Mouse (Mus musculus): ENCODE data around the gene Tubgcp6. TPM values are rescaled to one million over a fixed set of nuclear protein-coding genes. Genes with fewer than 3 reads are reported as not detected.

Gene Tubgcp6
- polyA plus RNA-seq, 1 experiment from 2014 or later, result 12.9 TPM

- ATAC-seq (ENCODE audit: insufficient read depth, low FRiP score, low read depth), result peak; percentile 48; the same call in 1 of the 2 replicates
- H3K9me3 ChIP-seq, result no peaks in the 10 kb centered on the region
- no peak within 1 kb of the TSS; the same call in 1 of the 2 replicates for H3K9ac ChIP-seq
- H3K4me2 ChIP-seq, result peak within 1 kb of the TSS; percentile 91
- H3K27ac ChIP-seq, result no peak within 1 kb of the TSS
- under 1% methylated on average over 21 of the region's 21 CpGs for WGBS
- no peaks in the 10 kb centered on the region for H3K36me3 ChIP-seq
- peak within 1 kb of the TSS; percentile 51 for H3K4me3 ChIP-seq (replicated peaks)
- H3K27me3 ChIP-seq (replicated peaks), result peaks cover 60% of the 10 kb centered on the region
- H3K4me1 ChIP-seq, result peaks cover 14% of the 10 kb centered on the region
Observed at GRCm38 (mm10) chr15:89140659-89141252, 17.8 kb upstream of the Tubgcp6 start, which contains the start of gene Mapk12. Mapk12 (minus strand) TSS chr15:89140703.

- H3K27me3 ChIP-seq (replicated peaks), result peaks cover 54% of the 10 kb centered on the region
- no peaks in the 10 kb centered on the region for H3K9me3 ChIP-seq
- ATAC-seq (ENCODE audit: insufficient read depth, low FRiP score, low read depth), result peak; percentile 15; the same call in 1 of the 2 replicates
- WGBS, result under 1% methylated on average over 44 of the region's 53 CpGs
- peaks cover 14% of the 10 kb centered on the region for H3K4me1 ChIP-seq
- H3K9ac ChIP-seq, result no peak overlapping the region; the same call in 1 of the 2 replicates
- H3K4me3 ChIP-seq (replicated peaks), result peak overlapping the region; percentile 51
- no peaks in the 10 kb centered on the region for H3K36me3 ChIP-seq
- no peak overlapping the region for H3K27ac ChIP-seq
- peak overlapping the region; percentile 91 for H3K4me2 ChIP-seq
Observed at GRCm38 (mm10) chr15:89140048-89140658, 17.2 kb upstream of the Tubgcp6 start.

- Histone ChIP-seq H3K4me3 (replicated peaks) (no peak overlapping the region), H3K27me3 (replicated peaks) (peaks cover 43% of the 10 kb centered on the region), H3K27ac (no peak overlapping the region), H3K4me1 (peaks cover 14% of the 10 kb centered on the region), H3K9me3 (no peaks in the 10 kb centered on the region), H3K9ac (no peak overlapping the region), H3K36me3 (no peaks in the 10 kb centered on the region), H3K4me2 (no peak overlapping the region)
- 89% methylated on average over 6 of the region's 6 CpGs for WGBS
- no peak for ATAC-seq (ENCODE audit: insufficient read depth, low FRiP score, low read depth)
Observed at GRCm38 (mm10) chr15:89138531-89138930, 15.6 kb upstream of the Tubgcp6 start.

GRCm38 (mm10) chr15:89138046-89138405 lies 15.1 kb upstream of the Tubgcp6 start:
- Histone ChIP-seq H3K27me3 (replicated peaks) (peaks cover 43% of the 10 kb centered on the region), H3K27ac (no peak overlapping the region), H3K4me3 (replicated peaks) (no peak overlapping the region), H3K36me3 (no peaks in the 10 kb centered on the region), H3K4me2 (no peak overlapping the region), H3K4me1 (peaks cover 14% of the 10 kb centered on the region), H3K9me3 (no peaks in the 10 kb centered on the region), H3K9ac (no peak overlapping the region)
- ATAC-seq (ENCODE audit: insufficient read depth, low FRiP score, low read depth), result no peak
- 80% methylated on average over 7 of the region's 7 CpGs for WGBS

- Histone ChIP-seq H3K9me3 (no peaks in the 10 kb centered on the region), H3K4me1 (peaks cover 14% of the 10 kb centered on the region), H3K27me3 (replicated peaks) (peaks cover 40% of the 10 kb centered on the region), H3K36me3 (no peaks in the 10 kb centered on the region), H3K27ac (no peak overlapping the region), H3K4me2 (no peak overlapping the region), H3K9ac (no peak overlapping the region), H3K4me3 (replicated peaks) (no peak overlapping the region)
- ATAC-seq (ENCODE audit: insufficient read depth, low FRiP score, low read depth), result no peak
- 70% methylated on average over 11 of the region's 11 CpGs for WGBS
Observed at GRCm38 (mm10) chr15:89137378-89138045, 14.6 kb upstream of the Tubgcp6 start.

- ATAC-seq (ENCODE audit: insufficient read depth, low FRiP score, low read depth), result no peak
- H3K9ac ChIP-seq, result no peak overlapping the region
- H3K9me3 ChIP-seq, result no peaks in the 10 kb centered on the region
- peaks cover 14% of the 10 kb centered on the region for H3K4me1 ChIP-seq
- no peak overlapping the region for H3K27ac ChIP-seq
- no peak overlapping the region for H3K4me2 ChIP-seq
- H3K4me3 ChIP-seq (replicated peaks), result no peak overlapping the region
- WGBS, result 93% methylated on average over 5 of the region's 5 CpGs
- H3K27me3 ChIP-seq (replicated peaks), result peaks cover 34% of the 10 kb centered on the region
- no peaks in the 10 kb centered on the region for H3K36me3 ChIP-seq
Observed at GRCm38 (mm10) chr15:89136461-89137155, 13.7 kb upstream of the Tubgcp6 start.

GRCm38 (mm10) chr15:89131316-89131715 lies 8.4 kb upstream of the Tubgcp6 start:
- Histone ChIP-seq H3K36me3 (no peaks in the 10 kb centered on the region), H3K27me3 (replicated peaks) (no peaks in the 10 kb centered on the region), H3K9me3 (no peaks in the 10 kb centered on the region), H3K4me3 (replicated peaks) (no peak overlapping the region), H3K4me1 (peaks cover 17% of the 10 kb centered on the region), H3K27ac (no peak overlapping the region), H3K4me2 (no peak overlapping the region), H3K9ac (no peak overlapping the region)
- no peak for ATAC-seq (ENCODE audit: insufficient read depth, low FRiP score, low read depth)
- 75% methylated on average over 3 of the region's 3 CpGs for WGBS

- Histone ChIP-seq H3K36me3 (peaks cover 2% of the 10 kb centered on the region; the same call in 1 of the 2 replicates), H3K4me2 (no peak overlapping the region), H3K27ac (no peak overlapping the region), H3K4me3 (replicated peaks) (no peak overlapping the region), H3K9me3 (no peaks in the 10 kb centered on the region), H3K4me1 (peaks cover 17% of the 10 kb centered on the region), H3K9ac (no peak overlapping the region), H3K27me3 (replicated peaks) (no peaks in the 10 kb centered on the region)
- ATAC-seq (ENCODE audit: insufficient read depth, low FRiP score, low read depth), result no peak
Observed at GRCm38 (mm10) chr15:89130245-89130644, 7.3 kb upstream of the Tubgcp6 start.

- peak; percentile 82 for ATAC-seq (ENCODE audit: insufficient read depth, low FRiP score, low read depth)
- peaks cover 20% of the 10 kb centered on the region for H3K4me1 ChIP-seq
- peak within 1 kb of the TSS; percentile 36; the same call in 1 of the 2 replicates for H3K9ac ChIP-seq
- peak within 1 kb of the TSS; percentile 52 for H3K4me3 ChIP-seq (replicated peaks)
- no peaks in the 10 kb centered on the region for H3K9me3 ChIP-seq
- peaks cover 4% of the 10 kb centered on the region; the same call in 1 of the 2 replicates for H3K36me3 ChIP-seq
- H3K27ac ChIP-seq, result peak within 1 kb of the TSS; percentile 72
- WGBS, result 2% methylated on average over 36 of the region's 36 CpGs
- H3K4me2 ChIP-seq, result peak within 1 kb of the TSS; percentile 92
- no peaks in the 10 kb centered on the region for H3K27me3 ChIP-seq (replicated peaks)
Observed at GRCm38 (mm10) chr15:89128382-89129350, 5.8 kb upstream of the Tubgcp6 start, which contains the start of gene Hdac10. Hdac10 (minus strand) TSS chr15:89128700.

- peaks cover 26% of the 10 kb centered on the region for H3K4me1 ChIP-seq
- H3K9me3 ChIP-seq, result no peaks in the 10 kb centered on the region
- peak overlapping the region; percentile 36; the same call in 1 of the 2 replicates for H3K9ac ChIP-seq
- H3K36me3 ChIP-seq, result peaks cover 4% of the 10 kb centered on the region; the same call in 1 of the 2 replicates
- peak overlapping the region; percentile 52 for H3K4me3 ChIP-seq (replicated peaks)
- WGBS, result 84% methylated on average over 8 of the region's 8 CpGs
- no peak overlapping the region for H3K27ac ChIP-seq
- peak overlapping the region; percentile 92 for H3K4me2 ChIP-seq
- H3K27me3 ChIP-seq (replicated peaks), result no peaks in the 10 kb centered on the region
- ATAC-seq (ENCODE audit: insufficient read depth, low FRiP score, low read depth), result no peak
Observed at GRCm38 (mm10) chr15:89127364-89127940, 4.5 kb upstream of the Tubgcp6 start.

Data from stomach, embryonic 15.5 days (tissue).